Mouse (Mus musculus): ENCODE results near the gene Abca7. TPM values are rescaled to one million over a fixed set of nuclear protein-coding genes. Genes with fewer than 3 reads are reported as not detected.

The Abca7 gene
- total and polyA plus RNA-seq, 2 experiments from 2014 or later = 2.3 to 19.1 TPM

DNA sequence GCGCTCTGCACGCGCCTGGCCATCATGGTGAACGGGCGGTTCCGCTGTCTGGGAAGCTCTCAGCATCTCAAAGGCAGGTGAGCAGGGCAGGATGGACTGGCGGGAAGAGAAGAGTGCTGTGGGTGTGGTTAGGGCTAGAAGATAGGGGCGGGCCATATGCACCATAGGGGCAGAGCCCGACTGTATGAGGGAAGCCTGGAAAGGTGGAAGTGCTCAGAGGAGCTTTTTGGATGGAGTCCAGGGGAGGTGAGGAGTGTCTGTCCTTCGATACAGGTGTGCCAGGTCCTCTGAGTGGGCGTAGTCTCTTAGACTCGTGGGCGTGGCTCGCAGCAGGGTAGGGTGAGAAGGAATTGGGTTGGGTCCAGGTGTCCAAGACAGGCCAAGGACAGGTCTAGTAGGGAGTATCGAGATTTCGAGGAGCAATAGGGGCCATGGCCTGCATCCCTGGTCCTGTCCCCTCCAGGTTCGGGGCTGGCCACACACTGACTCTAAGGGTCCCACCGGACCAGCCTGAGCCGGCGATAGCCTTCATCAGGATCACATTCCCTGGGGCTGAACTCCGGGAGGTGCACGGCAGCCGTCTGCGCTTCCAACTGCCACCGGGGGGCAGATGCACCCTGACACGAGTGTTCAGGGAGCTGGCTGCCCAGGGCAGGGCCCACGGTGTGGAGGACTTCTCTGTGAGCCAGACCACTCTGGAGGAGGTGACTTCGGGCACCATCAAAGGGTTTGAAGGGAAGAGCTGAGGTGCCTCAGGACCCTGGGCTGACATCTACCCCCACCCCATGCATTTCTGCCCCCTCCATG, 18.4 kb downstream of the Abca7 start:
- peaks cover 19% of the 10 kb centered on the region for H3K9me3 ChIP-seq (ENCODE audit: low read length)
- peaks cover 15% of the 10 kb centered on the region; the same call in 1 of the 2 replicates for H3K36me3 ChIP-seq (ENCODE audit: insufficient read depth, low read length)
- no peak overlapping the region for H3K4me2 ChIP-seq (ENCODE audit: low read depth, low read length)
- H3K27ac ChIP-seq = no peak overlapping the region
- no peaks in the 10 kb centered on the region for H3K4me1 ChIP-seq (ENCODE audit: insufficient read depth, low read length)
- H3K4me3 ChIP-seq (ENCODE audit: low read length) = no peak overlapping the region
- DNase-seq (ENCODE audit: low spot score) (no peak), ATAC-seq (no peak; the same call in 1 of the 2 replicates)
- peaks cover 16% of the 10 kb centered on the region for H3K27me3 ChIP-seq (ENCODE audit: insufficient read depth, low read length)
- H3K9ac ChIP-seq (replicated peaks; ENCODE audit: low read length) = no peak overlapping the region
- TF ChIP-seq CTCF (IDR thresholded peaks at IDR 0.05; ENCODE audit: low read depth) = peak; percentile 17; the same call in 1 of the 2 replicates
- WGBS = 32% methylated on average over 28 of the region's 28 CpGs

DNA sequence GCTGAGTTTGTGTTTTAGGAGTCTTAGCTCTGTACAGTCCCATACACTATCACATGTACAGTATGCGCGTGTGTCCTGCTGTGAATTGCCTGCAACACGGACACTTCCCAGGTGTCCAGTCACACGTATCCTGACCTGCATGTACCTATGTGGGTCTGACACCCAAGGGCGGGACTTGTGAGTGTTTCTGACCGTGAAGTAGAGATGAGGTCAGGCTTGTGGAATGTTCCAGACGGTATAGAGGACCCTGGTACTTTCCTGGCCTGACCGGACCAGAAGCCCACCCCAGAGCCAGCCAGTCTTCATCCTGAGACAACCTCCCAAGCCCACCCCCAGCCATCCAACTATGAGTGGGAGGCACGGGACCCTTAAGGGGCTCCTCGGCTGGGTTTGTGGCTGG, 19.3 kb downstream of the Abca7 start:
- peaks cover 16% of the 10 kb centered on the region for H3K27me3 ChIP-seq (ENCODE audit: insufficient read depth, low read length)

DNA sequence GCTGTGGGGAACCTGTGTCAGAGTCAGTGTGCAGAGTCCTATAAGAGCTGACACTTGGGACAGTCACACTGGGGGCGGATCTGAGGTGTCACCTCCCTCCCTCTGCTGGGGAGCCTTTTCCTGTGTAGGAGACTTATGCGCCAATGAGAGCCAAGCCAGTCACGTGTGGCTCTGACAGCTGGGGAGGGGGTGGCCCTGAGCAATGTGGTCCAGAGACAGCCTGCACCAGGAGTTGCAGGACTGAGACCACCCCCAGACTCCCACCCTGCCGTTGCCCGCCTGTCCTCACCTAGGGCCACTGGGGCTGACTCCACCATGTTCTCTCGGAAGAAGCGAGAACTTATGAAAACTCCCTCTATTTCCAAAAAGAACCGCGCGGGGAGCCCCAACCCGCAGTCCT, 20.2 kb downstream of the Abca7 start, which contains the start of gene Arhgap45:
TSS of gene Arhgap45 (plus strand) at position 143 of the 400 bp plus-strand sequence.
- DNase-seq (ENCODE audit: low spot score) (no peak), ATAC-seq (no peak)
- peaks cover 3% of the 10 kb centered on the region; the same call in 1 of the 2 replicates for H3K36me3 ChIP-seq (ENCODE audit: insufficient read depth, low read length)
- H3K9ac ChIP-seq (replicated peaks; ENCODE audit: low read length) = no peak within 1 kb of the TSS
- H3K4me2 ChIP-seq (ENCODE audit: low read depth, low read length) = no peak within 1 kb of the TSS
- no peak within 1 kb of the TSS for H3K27ac ChIP-seq
- H3K27me3 ChIP-seq (ENCODE audit: insufficient read depth, low read length) = peaks cover 16% of the 10 kb centered on the region
- no peaks in the 10 kb centered on the region for H3K4me1 ChIP-seq (ENCODE audit: insufficient read depth, low read length)
- peaks cover under 1% of the 10 kb centered on the region; the same call in 1 of the 2 replicates for H3K9me3 ChIP-seq (ENCODE audit: low read length)
- TF ChIP-seq CTCF (IDR thresholded peaks at IDR 0.05; ENCODE audit: low read depth) = no peak
- H3K4me3 ChIP-seq (ENCODE audit: low read length) = no peak within 1 kb of the TSS
- WGBS = 66% methylated on average over 11 of the region's 11 CpGs

More for the DNA sequence above, 19.3 kb downstream of the Abca7 start:
- H3K9ac ChIP-seq (replicated peaks; ENCODE audit: low read length) = no peak overlapping the region
- ATAC-seq (no peak), DNase-seq (ENCODE audit: low spot score) (no peak)
- peaks cover 10% of the 10 kb centered on the region for H3K9me3 ChIP-seq (ENCODE audit: low read length)
- H3K4me3 ChIP-seq (ENCODE audit: low read length) = no peak overlapping the region
- no peaks in the 10 kb centered on the region for H3K4me1 ChIP-seq (ENCODE audit: insufficient read depth, low read length)
- WGBS = 81% methylated on average over 10 of the region's 10 CpGs
- TF ChIP-seq CTCF (IDR thresholded peaks at IDR 0.05; ENCODE audit: low read depth) = no peak
- no peak overlapping the region for H3K4me2 ChIP-seq (ENCODE audit: low read depth, low read length)
- H3K27ac ChIP-seq = no peak overlapping the region
- H3K36me3 ChIP-seq (ENCODE audit: insufficient read depth, low read length) = peaks cover 9% of the 10 kb centered on the region; the same call in 1 of the 2 replicates

DNA sequence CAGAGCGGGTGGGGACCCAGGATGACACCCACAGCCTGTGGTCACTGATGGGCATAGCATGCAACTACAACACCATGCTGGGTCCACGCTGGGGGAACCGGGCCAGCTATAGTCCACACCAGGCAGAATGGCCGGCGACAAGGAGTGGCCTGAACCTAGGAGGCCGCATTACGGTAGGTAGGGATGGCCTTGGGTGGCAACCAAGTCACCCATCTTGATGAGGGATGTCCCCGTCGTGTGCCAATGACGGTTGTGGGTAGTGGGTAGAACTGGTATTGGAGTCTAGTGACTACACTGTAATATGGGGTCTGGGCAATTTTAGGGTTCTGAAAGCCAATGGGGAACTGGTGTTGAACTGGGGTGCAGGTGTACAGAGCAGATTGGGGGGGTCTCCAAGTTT, 20.6 kb downstream of the Abca7 start:
- no peak for ATAC-seq
- no peak for TF ChIP-seq CTCF (IDR thresholded peaks at IDR 0.05; ENCODE audit: low read depth)
- H3K4me1 ChIP-seq (ENCODE audit: insufficient read depth, low read length) = no peaks in the 10 kb centered on the region
- no peak overlapping the region for H3K27ac ChIP-seq
- no peak overlapping the region for H3K9ac ChIP-seq (replicated peaks; ENCODE audit: low read length)
- 90% methylated on average over 10 of the region's 10 CpGs for WGBS
- no peak overlapping the region for H3K4me2 ChIP-seq (ENCODE audit: low read depth, low read length)
- H3K9me3 ChIP-seq (ENCODE audit: low read length) = no peaks in the 10 kb centered on the region
- peaks cover 16% of the 10 kb centered on the region for H3K27me3 ChIP-seq (ENCODE audit: insufficient read depth, low read length)
- no peaks in the 10 kb centered on the region for H3K36me3 ChIP-seq (ENCODE audit: insufficient read depth, low read length)
- H3K4me3 ChIP-seq (ENCODE audit: low read length) = no peak overlapping the region
- no peak for DNase-seq (ENCODE audit: low spot score)

DNA sequence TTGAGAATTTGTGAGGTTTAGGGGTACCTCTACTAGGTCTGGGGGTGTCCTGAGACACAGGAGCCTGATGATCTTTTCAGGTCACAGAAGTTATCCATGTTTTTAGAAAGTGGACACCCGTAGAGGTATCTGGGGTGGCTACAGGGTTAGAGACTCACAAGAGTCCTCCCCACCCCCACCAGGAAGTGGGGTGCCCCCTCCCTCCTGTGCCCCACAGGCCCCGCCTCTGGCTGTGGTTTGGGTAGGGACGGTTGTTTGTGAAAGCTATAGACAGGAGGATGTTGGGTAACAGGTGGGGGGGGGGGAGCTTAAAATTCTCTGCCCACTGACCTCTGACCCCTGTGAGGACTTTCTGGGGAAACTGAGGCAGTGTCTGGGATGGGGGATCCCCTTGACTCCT, 21.1 kb downstream of the Abca7 start:
- Histone ChIP-seq H3K27ac (no peak overlapping the region), H3K9ac (replicated peaks; ENCODE audit: low read length) (no peak overlapping the region), H3K27me3 (ENCODE audit: insufficient read depth, low read length) (peaks cover 16% of the 10 kb centered on the region), H3K9me3 (ENCODE audit: low read length) (no peaks in the 10 kb centered on the region), H3K4me2 (ENCODE audit: low read depth, low read length) (no peak overlapping the region), H3K4me1 (ENCODE audit: insufficient read depth, low read length) (no peaks in the 10 kb centered on the region), H3K4me3 (ENCODE audit: low read length) (no peak overlapping the region), H3K36me3 (ENCODE audit: insufficient read depth, low read length) (no peaks in the 10 kb centered on the region)
- DNase-seq (ENCODE audit: low spot score) (no peak), ATAC-seq (no peak)
- TF ChIP-seq CTCF (IDR thresholded peaks at IDR 0.05; ENCODE audit: low read depth) = no peak
- WGBS = 68% methylated on average over 3 of the region's 3 CpGs

DNA sequence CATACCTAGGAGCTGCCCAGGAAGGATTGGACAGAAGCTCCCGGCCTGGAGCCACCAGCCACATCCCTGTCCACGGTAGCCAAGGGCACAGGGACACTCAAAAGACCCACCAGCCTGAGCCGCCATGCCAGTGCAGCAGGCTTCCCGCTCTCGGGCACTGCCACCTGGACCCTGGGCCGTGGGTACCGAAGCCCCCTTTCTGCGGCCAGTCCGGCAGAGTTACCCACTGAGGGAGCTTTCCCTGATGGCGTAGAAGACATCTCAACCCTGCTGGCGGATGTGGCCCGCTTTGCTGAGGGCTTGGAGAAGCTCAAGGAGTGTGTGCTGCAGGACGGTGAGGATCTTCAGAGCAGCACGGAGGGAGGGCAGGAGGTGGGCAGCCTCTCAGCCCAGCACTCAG, 21.5 kb downstream of the Abca7 start:
- Histone ChIP-seq H3K4me2 (ENCODE audit: low read depth, low read length) (no peak overlapping the region), H3K36me3 (ENCODE audit: insufficient read depth, low read length) (no peaks in the 10 kb centered on the region), H3K9ac (replicated peaks; ENCODE audit: low read length) (no peak overlapping the region), H3K27me3 (ENCODE audit: insufficient read depth, low read length) (peaks cover 16% of the 10 kb centered on the region), H3K4me3 (ENCODE audit: low read length) (no peak overlapping the region), H3K9me3 (ENCODE audit: low read length) (no peaks in the 10 kb centered on the region), H3K4me1 (ENCODE audit: insufficient read depth, low read length) (no peaks in the 10 kb centered on the region), H3K27ac (no peak overlapping the region)
- ATAC-seq (no peak), DNase-seq (ENCODE audit: low spot score) (no peak)
- WGBS = 77% methylated on average over 14 of the region's 14 CpGs
- TF ChIP-seq CTCF (IDR thresholded peaks at IDR 0.05; ENCODE audit: low read depth) = no peak

DNA sequence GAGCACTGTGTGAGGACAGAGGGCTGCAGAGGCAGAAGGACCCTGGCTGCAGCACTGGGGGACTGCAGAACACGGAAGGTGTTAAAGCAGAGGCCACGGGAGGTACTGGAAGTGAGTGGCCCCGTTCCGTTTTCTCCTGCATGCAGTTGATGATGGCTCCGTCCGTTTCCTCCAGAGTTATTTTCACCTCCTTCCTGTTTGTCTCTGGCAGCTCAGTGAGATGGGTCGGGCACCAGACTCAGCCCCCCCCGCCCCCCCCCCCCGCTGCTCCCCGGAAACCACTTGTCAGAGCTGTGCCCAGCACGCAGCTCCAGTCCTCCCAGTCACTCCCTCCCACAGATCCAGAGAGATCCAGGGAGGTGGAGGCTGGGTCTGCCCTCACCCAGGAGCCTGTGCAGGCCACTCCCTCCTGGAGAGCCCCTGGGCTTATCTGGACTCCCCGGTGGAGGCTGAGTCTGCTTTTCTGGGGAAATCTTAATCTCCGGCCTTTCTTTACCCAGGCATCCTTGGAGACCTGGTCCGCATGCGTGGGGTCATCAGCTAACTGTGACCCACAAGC, 22.5 kb downstream of the Abca7 start:
- 12% methylated on average over 14 of the region's 15 CpGs for WGBS
- no peak overlapping the region for H3K4me2 ChIP-seq (ENCODE audit: low read depth, low read length)
- DNase-seq (ENCODE audit: low spot score) (no peak), ATAC-seq (no peak)
- no peaks in the 10 kb centered on the region for H3K9me3 ChIP-seq (ENCODE audit: low read length)
- TF ChIP-seq CTCF (IDR thresholded peaks at IDR 0.05; ENCODE audit: low read depth) = 0 out of 2 replicates have a peak, but pooled peaks have one; percentile 3
- H3K4me1 ChIP-seq (ENCODE audit: insufficient read depth, low read length) = no peaks in the 10 kb centered on the region
- no peak overlapping the region for H3K4me3 ChIP-seq (ENCODE audit: low read length)
- H3K27me3 ChIP-seq (ENCODE audit: insufficient read depth, low read length) = peaks cover 10% of the 10 kb centered on the region
- H3K9ac ChIP-seq (replicated peaks; ENCODE audit: low read length) = no peak overlapping the region
- H3K27ac ChIP-seq = no peak overlapping the region
- no peaks in the 10 kb centered on the region for H3K36me3 ChIP-seq (ENCODE audit: insufficient read depth, low read length)

Data from hindbrain, postnatal 0 days (tissue).